In genomic region chr1:16016366-16016765, GRCm38 (mm10) we compare ENCODE assay signal across 24 mouse cellular contexts.
A peak's percentile ranks its signal among the peaks of the same experiment; 100 is the strongest.
DNase-seq lines count a peak whose midpoint lies in the region; ATAC-seq and TF ChIP-seq lines count a peak whose summit lies in the region.
"Had no signal": no experiment of that assay in that cellular context is flagged by ENCODE, and none has a peak within 500 bp of the region (broad histone marks: within the 10 kb centered on the region; RNA-seq: fewer than 3 reads in every experiment).

No protein-coding gene starts in this region.

- no peaks in the 10 kb centered on the region for H3K36me3 ChIP-seq in heart, adult 2 months (ENCODE audit: control insufficient read depth, insufficient read depth, low read length)
- H3K36me3 ChIP-seq in liver, adult 2 months (ENCODE audit: control insufficient read depth, insufficient read depth, low read length), result no peaks in the 10 kb centered on the region
- no peaks in the 10 kb centered on the region for H3K36me3 ChIP-seq in liver, postnatal 0 days (replicated peaks; ENCODE audit: insufficient read depth, low read length)
- no peaks in the 10 kb centered on the region for H3K36me3 ChIP-seq in C2C12 (ENCODE audit: control insufficient read depth, insufficient read depth)
- H3K36me3 ChIP-seq: G1E had no signal

- H3K9me3 ChIP-seq in liver, postnatal 0 days (ENCODE audit: low read length), result no peaks in the 10 kb centered on the region
- H3K9me3 ChIP-seq: G1E had no signal

- H3K4me3 ChIP-seq in heart, adult 2 months, result no peak overlapping the region
- no peak overlapping the region for H3K4me3 ChIP-seq in liver, adult 2 months (ENCODE audit: insufficient read depth, low read depth, low read length)
- H3K4me3 ChIP-seq in liver, postnatal 0 days (ENCODE audit: low read depth, low read length), result no peak overlapping the region
- H3K4me3 ChIP-seq in C2C12 (ENCODE audit: insufficient read depth, poor library complexity, severe bottlenecking), result no peak overlapping the region

- H3K27me3 ChIP-seq in heart, adult 2 months (ENCODE audit: control insufficient read depth, insufficient read depth, low read length), result no peaks in the 10 kb centered on the region
- H3K27me3 ChIP-seq in liver, adult 2 months (ENCODE audit: control insufficient read depth, insufficient read depth, low read length), result no peaks in the 10 kb centered on the region
- no peaks in the 10 kb centered on the region for H3K27me3 ChIP-seq in liver, postnatal 0 days (ENCODE audit: insufficient read depth, low read length)
- H3K27me3 ChIP-seq in C2C12 (ENCODE audit: control insufficient read depth, insufficient read depth, insufficient read length), result no peaks in the 10 kb centered on the region
- H3K27me3 ChIP-seq: CH12.LX, Patski had no signal

- no peak overlapping the region for H3ac ChIP-seq in C2C12 (ENCODE audit: control insufficient read depth, insufficient read length, low read depth)

- DNase-seq in heart, adult 11 months, result peak; percentile 8
- no peak for DNase-seq in heart, adult 2 months
- peak; percentile 79 for DNase-seq in liver, adult 2 months (ENCODE audit: extremely low read depth, low read depth, low spot score)
- DNase-seq in liver, postnatal 0 days, result no peak
- peak; percentile 53 for DNase-seq in Muller cell, postnatal 12 days (ENCODE audit: inconsistent ontology term)
- no peak for DNase-seq in gastrocnemius, postnatal 25 days
- no peak for DNase-seq in cerebellum, adult 18-20 months
- DNase-seq: adrenal gland, adult 2 months; adrenal gland, adult 8-10 months; adrenal gland, postnatal 10 days; adrenal gland, postnatal 14 days; adrenal gland, postnatal 25 days; adrenal gland, postnatal 36 days; B cell, adult 2 months; cerebellum, adult 11 months; cerebellum, adult 11-12 months; cerebellum, adult 2 months; cerebellum, adult 8-10 months had no signal

- intact Hi-C loops in heart, adult 2 months (cut with DNase I), result no loop called here

- H3K79me2 ChIP-seq in heart, adult 2 months (replicated peaks; ENCODE audit: control insufficient read depth, insufficient read depth, low read length), result no peaks in the 10 kb centered on the region
- H3K79me2 ChIP-seq in liver, adult 2 months (ENCODE audit: control insufficient read depth, insufficient read depth, low read length), result no peaks in the 10 kb centered on the region
- no peaks in the 10 kb centered on the region for H3K79me2 ChIP-seq in C2C12 (ENCODE audit: control insufficient read depth, insufficient read depth)

- H3K79me3 ChIP-seq in C2C12 (ENCODE audit: low read depth), result no peaks in the 10 kb centered on the region

- no peak for TF ChIP-seq EP300 in heart, adult 2 months (IDR thresholded peaks at IDR 0.05; ENCODE audit: insufficient read depth, low read depth, low read length)
- TF ChIP-seq EP300 in liver, postnatal 0 days (IDR thresholded peaks at IDR 0.05; ENCODE audit: low read depth), result no peak

- no peak for TF ChIP-seq POLR2A in heart, adult 2 months (IDR thresholded peaks at IDR 0.05; ENCODE audit: insufficient read depth, low read depth, low read length)
- no peak for TF ChIP-seq POLR2A in liver, adult 2 months (IDR thresholded peaks at IDR 0.05; ENCODE audit: extremely low read depth, insufficient read depth, low read length)

- no peaks in the 10 kb centered on the region for H3K4me1 ChIP-seq in heart, adult 2 months (ENCODE audit: control insufficient read depth, insufficient read depth, low read length)
- H3K4me1 ChIP-seq in liver, adult 2 months (ENCODE audit: control insufficient read depth, insufficient read depth, low read length), result peaks cover 2% of the 10 kb centered on the region; the same call in 1 of the 2 replicates
- H3K4me1 ChIP-seq in liver, postnatal 0 days (ENCODE audit: insufficient read depth), result no peaks in the 10 kb centered on the region

- no peak overlapping the region for H3K9ac ChIP-seq in heart, adult 2 months (ENCODE audit: low read depth, low read length)
- H3K9ac ChIP-seq in liver, adult 2 months (ENCODE audit: low read depth, low read length), result no peak overlapping the region
- H3K9ac ChIP-seq in liver, postnatal 0 days (replicated peaks), result no peak overlapping the region

- no peak for ATAC-seq in liver, postnatal 0 days
- ATAC-seq: activated CD4-positive, CD25-positive, alpha-beta regulatory T cell, adult 4 months; CD4-positive, CD25-positive, alpha-beta regulatory T cell, adult 4 months; Patski had no signal

- no peak overlapping the region for H3K4me2 ChIP-seq in liver, postnatal 0 days (ENCODE audit: low read depth, low read length)

- no peak overlapping the region for H3K27ac ChIP-seq in heart, adult 2 months
- H3K27ac ChIP-seq in liver, adult 2 months (replicated peaks; ENCODE audit: insufficient read depth, low read depth, low read length), result no peak overlapping the region
- H3K27ac ChIP-seq in liver, postnatal 0 days (ENCODE audit: low read depth), result no peak overlapping the region

- TF ChIP-seq CTCF in heart, adult 2 months (IDR thresholded peaks at IDR 0.05), result no peak
- TF ChIP-seq CTCF in liver, adult 2 months (IDR thresholded peaks at IDR 0.05; ENCODE audit: low read depth, low read length), result no peak
- TF ChIP-seq CTCF in liver, postnatal 0 days (IDR thresholded peaks at IDR 0.05; ENCODE audit: low read depth), result no peak
- no peak for TF ChIP-seq CTCF in C2C12 (IDR thresholded peaks at IDR 0.05; ENCODE audit: control insufficient read depth, insufficient read depth, insufficient read length)

TF ChIP-seq in C2C12, 6 proteins besides CTCF, POLR2A, EP300 and RAD21:
- TF ChIP-seq MAX (IDR thresholded peaks at IDR 0.05) (no peak), CEBPB (IDR thresholded peaks at IDR 0.05; ENCODE audit: low read depth) (peak; percentile 24)

Comparison
In these comparisons a context has a peak if more than half of its experiments do, and no peak if none do; other contexts are left out.
1. DNase-seq: peak in heart, adult 11 months (single experiment), liver, adult 2 months (single experiment) and Muller cell, postnatal 12 days (single experiment); none in heart, adult 2 months (0 of 2), liver, postnatal 0 days (single experiment), gastrocnemius, postnatal 25 days (single experiment) and cerebellum, adult 18-20 months (0 of 2).